Mouse (Mus musculus): ENCODE results near the gene Hist1h2ao.
A peak's percentile ranks its signal among the peaks of the same experiment; 100 is the strongest.
"Not testable (repeated sequence)": the region's sequence is repeated elsewhere in the genome, so short reads cannot be mapped to it uniquely, and the experiment has no call there.

Gene Hist1h2ao

GRCm38 (mm10) chr13:21811539-21811938 lies 1.3 kb downstream of the Hist1h2ao start, which contains the start of gene Hist1h4m:
Gene Hist1h4m, plus strand, starts transcription at chr13:21811746.
- peak; percentile 54 for DNase-seq (ENCODE audit: low spot score)

GRCm38 (mm10) chr13:21812092-21812491 lies 1.8 kb downstream of the Hist1h2ao start:
- not testable (repeated sequence) for DNase-seq (ENCODE audit: low spot score)

- DNase-seq (ENCODE audit: low spot score): not testable (repeated sequence)
Measured at GRCm38 (mm10) chr13:21820082-21820890, 10.0 kb downstream of the Hist1h2ao start.

- no peak for DNase-seq (ENCODE audit: low spot score)
Measured at GRCm38 (mm10) chr13:21828511-21828910, 18.2 kb downstream of the Hist1h2ao start.

GRCm38 (mm10) chr13:21830344-21830743 lies 20.1 kb downstream of the Hist1h2ao start:
- DNase-seq (ENCODE audit: low spot score): no peak

- DNase-seq (ENCODE audit: low spot score): peak; percentile 35
Measured at GRCm38 (mm10) chr13:21831418-21832394, 21.4 kb downstream of the Hist1h2ao start, which contains the start of gene Hist1h4n. Gene Hist1h4n, minus strand, starts transcription at chr13:21832196.

- DNase-seq (ENCODE audit: low spot score): not testable (repeated sequence)
Measured at GRCm38 (mm10) chr13:21833461-21833860, 23.2 kb downstream of the Hist1h2ao start, which contains the start of the genes Hist1h2ap and Hist1h2br. Gene Hist1h2ap, minus strand, starts transcription at chr13:21833507. Gene Hist1h2br, plus strand, starts transcription at chr13:21833743.

GRCm38 (mm10) chr13:21840508-21840907 lies 30.2 kb downstream of the Hist1h2ao start:
- not testable (repeated sequence) for DNase-seq (ENCODE audit: low spot score)

GRCm38 (mm10) chr13:21846356-21846755 lies 36.1 kb downstream of the Hist1h2ao start:
- not testable (repeated sequence) for DNase-seq (ENCODE audit: low spot score)

- no peak for DNase-seq (ENCODE audit: low spot score)
Measured at GRCm38 (mm10) chr13:21847883-21848282, 37.6 kb downstream of the Hist1h2ao start.

- not testable (repeated sequence) for DNase-seq (ENCODE audit: low spot score)
Measured at GRCm38 (mm10) chr13:21850696-21851095, 40.4 kb downstream of the Hist1h2ao start.

GRCm38 (mm10) chr13:21852215-21852945 lies 42.1 kb downstream of the Hist1h2ao start:
- DNase-seq (ENCODE audit: low spot score): no peak

GRCm38 (mm10) chr13:21855146-21855545 lies 44.9 kb downstream of the Hist1h2ao start:
- peak; percentile 67 for DNase-seq (ENCODE audit: low spot score)

- peak; percentile 26 for DNase-seq (ENCODE audit: low spot score)
Measured at GRCm38 (mm10) chr13:21855698-21856162, 45.5 kb downstream of the Hist1h2ao start.
